Mouse (Mus musculus) layer of hippocampus, postnatal 25 days (tissue): ENCODE results near the gene Serf1. TPM values are rescaled to one million over a fixed set of nuclear protein-coding genes. Genes with fewer than 3 reads are reported as not detected.

Source experiments
- total RNA-seq, 2 experiments: library from RNA; stranded (reverse); gene quantifications; 2 replicates each; pipeline ENCODE4 v1.2.3; 2021

The Serf1 gene
- total RNA-seq, 2 experiments from 2014 or later, result 22.1 to 24.5 TPM

Other genes with a start within 250 kb of the Serf1 start
- gene Cartpt, start 206.9 kb upstream of the Serf1 start, total RNA-seq, result 1 to 10 TPM; 1.2 to 3.9 TPM
- 10 to 100 TPM; 27.3 to 34.0 TPM for gene Mccc2, start 92.4 kb upstream of the Serf1 start, total RNA-seq
- 10 to 100 TPM; 33.9 to 43.3 TPM for gene Bdp1, start 3.9 kb upstream of the Serf1 start, total RNA-seq
- gene Smn1, start 16.8 kb downstream of the Serf1 start, total RNA-seq, result 10 to 100 TPM; 32.8 to 35.7 TPM
- gene Naip2, start 94.1 kb downstream of the Serf1 start, total RNA-seq, result under 1 TPM; 0.47 to 0.57 TPM
- gene Naip5, start 138.3 kb downstream of the Serf1 start, total RNA-seq, result under 1 TPM; 0.30 to 0.49 TPM
- under 1 TPM; 0.17 to 0.28 TPM for gene Naip6, start 209.7 kb downstream of the Serf1 start, total RNA-seq